Mouse (Mus musculus) right cerebral cortex, postnatal 36 days (tissue): ENCODE measurements at regions not wholly inside any gene's neighbourhood (a gene's known extent, or its start where the extent isn't known, plus 50 kb on each side); places are given as distances from the start of the nearest gene placed in this dataset.

Experiments used
- DNase-seq, 2 experiments: peaks; one replicate each; pipeline ENCODE4 v3.0.0; 2022; ENCODE audit warnings: low spot score in 2 of 2, mixed read lengths in 1 of 2

DNA sequence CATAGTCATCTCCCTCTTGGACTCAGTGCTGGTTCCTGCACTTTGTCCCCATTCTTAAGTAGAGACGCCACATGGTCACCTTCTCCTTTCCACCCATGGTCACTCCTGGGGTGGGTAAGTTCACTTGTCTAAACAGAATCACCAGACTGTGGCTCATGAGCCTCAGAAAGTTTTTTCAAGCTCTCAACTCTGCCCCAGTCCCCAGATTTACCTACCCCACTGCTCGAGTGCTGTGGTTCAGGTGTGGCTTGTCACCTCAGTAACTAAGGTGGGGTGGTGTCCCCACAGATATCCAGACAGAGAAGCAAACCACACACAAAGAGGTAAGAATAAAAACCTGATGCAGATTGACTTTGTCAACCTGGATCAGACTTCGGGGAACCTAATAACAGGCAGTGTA lies 87.6 kb downstream of the Rpl10-ps3 start:
- no peak for DNase-seq

DNA sequence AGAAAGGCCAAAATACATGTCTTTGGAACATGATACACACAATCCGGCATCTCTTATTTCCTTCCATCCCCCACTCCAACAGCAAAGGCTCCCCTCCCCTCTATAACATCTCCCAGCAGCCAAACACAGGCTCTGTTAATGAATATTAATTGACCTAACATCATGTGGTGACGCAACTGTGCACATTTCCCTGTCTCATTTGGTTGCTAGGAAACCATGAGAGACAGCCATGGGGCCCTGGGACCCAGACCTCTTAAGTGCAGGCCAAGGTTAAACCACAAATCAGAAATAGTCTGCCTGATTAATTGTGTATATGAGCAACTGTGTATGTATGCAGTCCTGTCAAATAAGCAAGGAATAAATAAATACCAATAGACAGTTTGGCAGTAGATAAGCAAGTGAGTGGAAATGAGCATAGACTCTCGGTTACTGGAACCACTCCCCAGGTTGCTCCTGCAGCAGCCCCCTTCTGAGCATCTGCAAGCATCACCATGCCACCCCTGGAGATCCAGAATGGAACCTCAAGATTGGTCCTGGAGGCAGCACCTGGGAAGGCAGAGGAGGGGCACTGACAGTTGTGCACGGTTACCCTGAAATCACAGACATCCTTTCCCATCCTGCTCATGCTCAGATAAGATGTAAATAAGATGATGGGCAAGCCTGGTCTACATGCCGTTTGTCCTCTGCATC lies 99.6 kb downstream of the Rpl10-ps3 start:
- no peak for DNase-seq

DNA sequence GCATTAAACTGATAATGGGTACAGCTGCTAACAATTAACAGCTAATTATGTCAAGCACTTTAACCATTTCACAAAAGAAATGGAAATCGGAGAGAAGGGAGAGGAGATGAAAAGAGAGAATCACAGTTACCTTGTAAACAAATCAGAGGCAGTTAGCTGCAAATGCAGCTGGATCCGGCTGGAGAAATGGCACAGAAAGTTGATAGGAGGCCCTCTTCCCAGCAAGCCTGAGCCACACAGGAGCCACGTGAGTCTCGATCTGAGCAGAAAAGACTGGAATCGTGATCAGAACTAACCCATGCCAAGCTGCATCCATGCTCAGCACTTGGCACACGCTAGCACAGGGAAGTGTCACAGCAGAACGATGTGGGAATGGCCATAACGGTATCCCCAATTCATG lies 103.8 kb downstream of the Rpl10-ps3 start:
- no peak for DNase-seq

DNA sequence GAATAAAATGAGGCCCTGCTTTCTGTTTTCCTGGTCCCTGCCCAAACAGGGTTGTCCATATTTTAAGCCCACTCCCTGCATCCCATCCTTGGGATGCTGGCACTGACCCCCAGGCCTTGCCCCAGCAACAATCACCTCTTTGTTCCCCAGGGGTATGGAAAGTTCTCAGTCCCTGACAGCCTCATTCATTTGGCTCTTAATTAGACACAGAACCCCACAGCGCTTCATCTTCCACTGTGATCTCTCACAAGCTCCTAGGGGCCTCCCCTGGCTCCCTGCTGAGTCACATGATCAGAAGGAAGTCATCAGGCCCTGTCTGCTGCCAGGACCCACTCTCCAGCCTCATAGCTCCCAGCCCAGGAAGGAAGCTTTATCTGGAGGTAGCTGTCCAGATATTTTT lies 108.9 kb downstream of the Rpl10-ps3 start:
- DNase-seq: no peak

DNA sequence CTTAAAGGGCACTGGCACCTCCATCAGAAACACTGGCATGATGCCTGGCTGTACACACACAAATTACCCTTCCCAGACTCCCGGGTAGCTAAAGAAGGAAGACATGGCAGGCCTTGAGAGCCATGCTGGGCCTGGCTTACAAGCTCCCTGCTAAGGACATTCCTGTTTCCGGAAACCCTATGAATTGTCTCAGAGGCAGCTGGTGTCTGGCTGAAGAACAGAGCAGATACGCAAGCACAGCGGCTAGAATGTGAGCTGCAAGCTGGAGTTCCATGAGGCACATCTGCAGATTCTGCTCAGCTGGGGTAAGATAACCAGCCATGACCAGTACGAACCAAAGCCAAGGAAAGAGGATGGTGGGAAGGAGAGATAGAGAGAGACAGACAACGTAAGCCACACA lies 110.1 kb downstream of the Rpl10-ps3 start:
- DNase-seq: no peak

DNA sequence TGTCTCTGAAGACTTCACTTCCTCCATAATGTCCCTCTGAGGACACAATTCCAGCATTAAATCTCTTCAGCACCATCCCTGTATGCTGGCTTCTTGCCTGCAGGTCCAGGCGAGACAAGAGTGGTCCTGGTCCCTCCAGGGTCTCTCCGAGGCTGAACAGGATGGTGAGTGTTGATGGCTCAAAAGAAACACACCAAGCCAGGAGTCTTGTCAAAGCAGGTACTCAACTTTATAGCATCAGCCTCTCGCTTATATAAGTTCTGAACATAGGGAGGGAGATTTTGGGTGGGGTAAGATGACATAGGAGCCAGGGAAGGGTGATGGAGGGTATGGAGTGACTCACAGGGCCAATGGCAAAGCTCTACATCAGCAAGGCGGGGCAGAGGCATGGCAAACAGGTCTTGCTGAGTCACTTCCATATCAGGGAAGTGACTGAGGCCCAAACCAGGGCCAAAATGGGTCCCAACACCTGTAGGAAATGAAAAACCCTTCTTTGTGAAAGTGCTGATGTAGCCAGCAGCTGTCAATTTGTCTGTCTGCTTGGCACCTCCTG lies 111.7 kb downstream of the Rpl10-ps3 start:
- no peak for DNase-seq

DNA sequence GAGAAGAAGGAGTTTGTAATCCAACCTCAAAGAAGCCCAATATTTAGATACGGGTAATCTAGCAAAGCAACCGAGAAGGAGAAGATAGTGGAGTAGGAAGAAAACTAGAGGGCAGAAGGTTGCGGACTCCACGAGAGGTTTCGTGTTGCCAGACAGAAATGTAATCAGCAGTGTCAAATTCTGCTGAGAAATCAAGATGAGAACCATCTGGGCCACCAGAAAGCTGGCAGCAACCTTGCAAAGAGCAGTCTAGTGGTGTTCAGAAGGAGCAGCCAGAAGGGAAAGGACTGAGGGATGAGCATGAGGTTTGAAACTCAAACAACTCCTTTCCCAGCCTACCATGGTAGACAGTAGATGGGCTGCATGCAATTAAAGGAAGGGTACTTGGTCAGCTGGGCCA lies 134.3 kb downstream of the Rpl10-ps3 start:
- no peak for DNase-seq

DNA sequence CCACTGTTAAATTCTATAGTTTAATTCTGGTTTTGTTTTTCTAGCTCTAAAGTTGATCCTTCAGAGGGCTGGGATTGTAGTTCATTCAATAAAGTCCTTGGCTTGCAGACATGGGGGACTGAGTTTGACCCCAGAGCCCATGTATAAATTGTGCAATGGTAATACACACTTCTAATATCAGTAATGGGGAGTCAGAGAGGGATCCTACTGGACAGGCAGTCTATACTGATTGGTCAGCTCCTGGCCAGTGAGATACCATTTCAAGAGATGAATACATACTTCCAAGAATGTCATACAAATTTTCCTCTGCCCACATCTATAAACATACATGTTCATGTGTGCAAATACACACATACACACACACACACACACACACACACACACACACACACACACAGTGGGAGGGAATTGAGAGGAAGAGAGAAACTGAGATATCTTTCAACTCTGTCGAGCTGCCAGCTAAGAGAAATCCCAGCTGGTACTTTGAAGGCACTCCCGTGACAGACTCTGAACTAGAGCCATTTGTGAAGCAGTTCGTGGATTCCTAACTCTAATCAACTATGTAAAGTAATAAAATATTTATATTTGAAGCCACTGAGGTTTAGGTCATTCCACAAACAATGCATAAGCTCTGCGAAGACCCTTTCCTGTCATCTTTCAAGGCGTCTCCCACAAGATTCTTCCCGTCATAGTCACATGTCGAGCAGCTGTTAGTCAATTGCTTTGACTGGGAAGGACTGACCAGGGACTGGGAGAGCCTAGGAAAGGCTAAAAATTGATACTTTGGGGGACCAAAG lies 145.1 kb downstream of the Rpl10-ps3 start:
- DNase-seq: no peak

DNA sequence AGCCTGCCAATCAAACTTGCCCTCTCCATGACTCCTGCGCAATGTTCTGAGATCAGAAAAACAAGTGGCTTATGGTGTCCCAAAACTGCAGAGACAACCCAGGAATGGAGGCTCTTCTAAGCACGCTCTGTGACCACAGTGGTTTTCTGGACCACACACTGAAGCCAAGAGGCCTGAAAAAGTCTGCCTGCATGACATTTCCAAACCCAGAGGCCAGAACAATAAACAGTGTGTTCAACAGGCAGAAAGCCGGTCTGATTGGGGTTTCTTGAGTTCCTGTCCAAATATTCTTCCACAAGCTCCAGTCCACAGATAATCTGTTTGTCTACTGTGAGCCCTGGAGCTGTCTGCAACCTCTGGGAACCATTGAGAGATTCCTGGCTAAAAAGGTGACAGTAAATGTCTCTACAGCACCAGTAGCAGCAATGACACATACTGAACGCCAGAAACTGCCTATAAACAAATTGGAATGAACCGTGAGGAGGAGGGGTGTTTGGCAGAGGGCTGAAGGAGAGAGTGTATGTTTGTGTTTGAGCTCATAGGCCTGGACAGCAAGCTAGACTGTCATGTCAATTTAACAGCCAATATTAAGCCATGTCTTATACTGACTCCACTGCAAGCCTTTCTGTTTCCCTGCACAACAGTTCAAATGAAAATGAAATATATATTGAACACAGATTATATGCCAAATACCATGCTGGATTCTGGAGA lies 152.2 kb downstream of the Rpl10-ps3 start:
- DNase-seq: no peak

DNA sequence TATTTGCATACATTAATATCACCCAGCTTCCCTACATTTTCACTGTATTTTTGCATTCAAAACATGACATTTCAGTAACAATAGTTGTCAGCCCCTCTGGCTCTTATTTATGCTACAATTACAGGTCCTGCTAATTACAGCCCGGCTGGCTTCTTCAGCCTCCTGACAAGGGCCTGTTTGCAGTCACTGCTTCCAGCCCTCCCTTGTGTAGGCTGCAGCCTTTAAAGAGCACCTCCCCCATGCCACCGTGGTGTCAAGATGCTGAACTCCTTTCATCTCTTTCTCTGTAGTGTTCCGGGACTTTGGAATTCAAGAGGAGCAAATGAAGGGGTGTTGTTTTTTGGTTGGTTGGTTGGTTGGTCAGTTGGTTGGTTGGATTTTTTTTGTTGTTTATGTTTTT lies 153.6 kb downstream of the Rpl10-ps3 start:
- DNase-seq: no peak

DNA sequence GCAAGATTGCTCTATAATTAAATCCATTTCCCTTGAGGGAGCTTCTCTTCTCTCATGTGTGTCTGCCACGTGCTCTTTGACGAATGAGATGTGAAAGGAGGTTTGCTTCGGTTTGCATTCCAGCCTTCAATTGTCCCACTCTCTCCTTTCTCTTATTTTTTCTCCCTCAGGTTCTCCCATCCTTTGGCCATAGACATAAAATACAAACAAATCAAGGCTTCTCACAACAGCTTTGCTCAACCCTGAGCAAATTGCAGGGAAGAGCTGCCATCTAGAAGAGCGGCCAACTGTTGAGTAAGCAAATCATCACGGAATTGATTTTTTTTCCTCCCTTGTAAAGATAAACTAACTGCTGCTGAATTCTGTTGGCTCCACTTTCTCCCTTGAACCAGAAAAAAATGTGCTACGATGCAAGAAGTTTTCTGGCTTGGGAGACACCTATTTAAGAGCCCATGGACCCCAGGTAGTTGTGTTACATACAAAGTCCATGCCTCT lies 156.1 kb downstream of the Rpl10-ps3 start:
- DNase-seq: no peak

DNA sequence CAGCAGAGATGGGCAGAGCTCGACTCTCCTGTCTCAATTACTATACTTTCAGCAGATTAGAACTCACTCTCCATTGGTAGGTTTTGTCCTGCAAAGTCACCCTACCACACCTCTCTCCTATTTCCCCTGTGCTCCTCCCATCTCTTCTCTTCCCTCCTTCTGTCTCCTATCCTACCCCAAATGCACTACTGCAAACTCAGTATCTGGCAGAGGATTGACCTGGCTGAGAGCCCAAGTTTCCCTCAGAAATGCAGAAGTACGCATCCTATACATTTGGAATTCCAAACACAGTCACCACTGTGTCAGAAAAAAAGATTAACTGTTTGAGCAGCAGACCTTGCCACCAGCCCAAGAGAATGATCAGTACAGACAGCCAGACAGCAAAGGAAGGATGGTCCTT lies 163.4 kb downstream of the Rpl10-ps3 start:
- no peak for DNase-seq

DNA sequence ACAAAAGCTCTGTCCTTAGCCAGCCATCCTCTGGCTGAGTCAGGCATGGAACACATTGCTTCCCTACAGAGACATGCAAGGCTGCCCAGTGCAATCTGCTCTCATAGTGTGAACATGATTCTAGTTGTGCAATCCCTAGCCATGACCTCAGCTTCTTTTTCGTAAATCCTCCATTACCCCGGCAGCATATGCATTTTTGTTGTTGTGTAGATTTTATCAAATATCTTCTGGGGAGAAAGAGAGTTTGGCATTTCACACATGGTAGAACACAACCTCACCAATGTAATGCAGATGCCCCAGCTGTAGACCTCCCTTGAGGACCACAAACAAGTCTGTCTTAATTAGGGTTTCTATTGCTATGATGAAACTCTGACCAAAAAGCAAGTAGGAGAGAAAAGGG lies 168.6 kb downstream of the Rpl10-ps3 start:
- DNase-seq: no peak

DNA sequence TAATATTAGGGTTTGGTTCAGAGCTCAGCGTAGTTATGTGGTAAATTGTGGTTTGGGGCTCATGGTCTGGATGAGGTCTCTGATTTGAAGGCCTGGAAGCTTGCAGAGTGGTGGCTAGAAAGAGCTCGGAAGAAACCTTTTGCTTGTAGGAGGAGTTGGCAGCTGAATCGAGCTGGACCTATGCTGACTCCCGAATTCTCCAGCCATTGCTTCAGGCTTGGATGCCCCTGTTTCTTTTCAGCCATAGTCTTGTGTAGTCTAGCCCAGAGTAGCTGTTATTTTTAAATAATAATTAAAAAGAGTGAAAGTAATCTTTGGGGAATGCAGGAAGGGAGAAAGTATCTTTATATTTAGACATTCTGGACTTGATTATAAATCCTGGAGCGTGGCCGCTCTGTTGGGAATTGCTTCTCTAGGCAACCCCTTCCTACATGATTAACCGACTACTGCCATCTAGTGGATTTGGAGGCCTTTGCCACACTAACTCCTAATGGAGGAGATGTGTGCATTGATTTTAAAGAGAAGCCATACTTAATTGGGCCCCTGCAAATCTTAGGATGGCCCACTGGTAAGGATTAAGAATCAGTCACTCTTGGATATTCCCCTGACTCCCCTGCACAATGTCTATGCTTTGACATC lies 172.8 kb downstream of the Rpl10-ps3 start:
- DNase-seq: peak; percentile 52 to 57

DNA sequence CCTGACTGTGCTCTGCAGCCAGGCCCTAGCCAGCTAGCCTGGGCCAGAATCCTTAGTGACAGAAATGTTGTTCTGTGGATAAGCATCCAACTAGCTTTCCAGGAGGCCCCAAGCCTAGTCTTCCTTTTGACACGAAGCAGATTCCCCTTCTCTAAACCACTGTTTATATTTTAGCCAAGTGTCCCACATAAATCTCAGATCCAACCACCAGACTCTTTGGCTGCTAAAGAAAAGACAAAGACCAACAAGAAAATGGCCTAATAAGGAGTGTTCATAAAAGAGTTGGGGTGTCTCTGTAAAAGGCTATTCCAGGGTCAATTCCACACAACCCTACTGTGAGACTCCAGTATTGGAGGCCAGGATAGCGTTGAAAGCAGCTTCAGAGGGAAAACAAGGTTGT lies 173.6 kb downstream of the Rpl10-ps3 start:
- DNase-seq: no peak

DNA sequence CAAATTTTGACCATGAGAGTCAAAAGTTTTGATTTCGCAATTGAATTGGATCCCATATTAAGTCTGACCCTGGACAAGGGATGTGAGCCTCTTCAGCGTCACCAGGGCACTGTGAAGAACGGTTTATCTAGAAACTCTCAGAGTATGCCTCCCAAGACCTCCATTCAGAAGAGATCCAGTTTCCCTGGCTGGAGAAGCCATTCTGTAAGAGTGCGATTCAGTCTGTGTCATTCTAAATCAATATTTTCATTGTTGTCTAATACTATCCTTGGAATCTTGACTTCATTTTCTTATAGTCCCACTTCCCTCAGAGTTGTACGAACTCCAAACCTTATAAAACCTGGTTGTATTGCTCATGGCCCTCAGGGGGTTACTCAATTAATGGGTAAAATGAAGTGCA lies 174.1 kb downstream of the Rpl10-ps3 start:
- no peak for DNase-seq

DNA sequence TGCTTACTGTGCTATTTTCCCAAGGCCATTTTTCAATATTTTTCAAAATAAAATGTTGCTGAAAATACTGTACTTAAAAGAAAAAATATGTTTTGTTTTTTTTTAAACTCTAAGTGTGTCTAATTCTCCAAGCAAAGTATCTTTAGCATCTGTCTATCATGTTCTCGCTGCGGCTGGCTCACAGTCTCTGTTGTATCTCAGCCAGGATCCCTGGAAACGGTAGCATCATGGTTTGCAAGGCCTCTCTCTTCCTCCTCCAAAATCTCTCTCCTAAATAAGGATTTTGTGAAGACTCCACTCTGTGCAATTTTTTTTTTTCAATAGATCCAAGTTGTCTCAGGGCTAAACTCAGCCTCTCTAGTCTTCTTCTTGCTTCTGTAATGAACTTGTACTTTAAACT lies 190.2 kb downstream of the Rpl10-ps3 start:
- DNase-seq: peak; percentile 12 to 17

DNA sequence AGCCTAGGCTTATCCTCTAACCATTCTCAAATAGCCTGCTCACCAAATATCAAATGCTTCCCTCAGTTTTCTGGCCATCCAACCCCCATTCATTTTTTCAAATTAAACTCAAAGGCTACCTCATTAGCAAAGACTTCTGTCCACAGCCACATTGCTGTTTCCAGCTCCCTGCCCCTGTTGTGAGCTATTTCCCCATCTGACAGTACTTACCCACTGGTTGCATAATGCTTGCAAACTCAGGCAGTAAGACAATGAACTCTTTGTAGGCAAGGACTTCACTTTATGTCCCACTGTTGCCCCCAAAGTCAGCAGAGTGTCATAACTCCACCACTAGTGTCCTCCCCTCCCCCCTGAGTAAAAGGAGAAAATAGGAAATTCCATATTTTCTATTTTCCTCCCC lies 194.7 kb downstream of the Rpl10-ps3 start:
- DNase-seq: no peak

DNA sequence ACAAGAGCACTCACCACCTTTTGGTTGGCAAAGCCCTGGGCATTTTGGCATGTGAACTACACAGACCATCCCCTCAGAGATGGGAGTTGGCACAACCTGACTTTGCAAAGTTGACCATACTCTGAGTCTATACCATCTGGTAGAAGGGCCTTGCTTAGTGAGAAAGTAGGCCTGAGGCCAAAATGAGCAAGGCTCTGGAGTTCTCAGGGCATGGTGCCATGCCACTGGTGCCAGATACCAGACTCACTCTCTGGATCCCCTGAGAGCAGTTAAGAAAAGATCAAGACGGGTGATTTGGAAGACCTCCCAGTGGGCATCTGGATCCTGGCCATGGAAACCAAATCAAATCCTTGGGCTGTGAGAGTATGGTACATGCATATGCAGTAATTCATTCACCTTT lies 202.0 kb downstream of the Rpl10-ps3 start:
- DNase-seq: no peak

DNA sequence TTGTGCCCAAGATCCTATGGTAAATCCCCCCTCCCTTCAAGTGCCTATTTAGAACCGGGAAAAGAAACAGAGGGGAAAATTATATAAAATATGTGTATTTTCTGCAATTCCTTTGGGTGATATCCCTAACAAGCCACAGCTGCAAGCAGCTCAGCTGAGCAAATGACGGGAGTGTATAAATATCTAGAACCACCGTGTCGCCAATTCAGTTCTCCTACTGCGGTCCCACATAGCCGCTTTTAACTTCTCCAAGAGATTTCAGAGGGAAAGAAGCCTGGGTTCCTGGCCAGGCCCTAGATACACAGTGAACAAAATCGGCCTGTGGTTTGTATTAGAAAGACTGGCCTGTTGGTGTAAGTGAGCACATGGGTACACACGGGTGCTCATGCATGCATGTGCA lies 202.7 kb downstream of the Rpl10-ps3 start:
- DNase-seq: no peak

DNA sequence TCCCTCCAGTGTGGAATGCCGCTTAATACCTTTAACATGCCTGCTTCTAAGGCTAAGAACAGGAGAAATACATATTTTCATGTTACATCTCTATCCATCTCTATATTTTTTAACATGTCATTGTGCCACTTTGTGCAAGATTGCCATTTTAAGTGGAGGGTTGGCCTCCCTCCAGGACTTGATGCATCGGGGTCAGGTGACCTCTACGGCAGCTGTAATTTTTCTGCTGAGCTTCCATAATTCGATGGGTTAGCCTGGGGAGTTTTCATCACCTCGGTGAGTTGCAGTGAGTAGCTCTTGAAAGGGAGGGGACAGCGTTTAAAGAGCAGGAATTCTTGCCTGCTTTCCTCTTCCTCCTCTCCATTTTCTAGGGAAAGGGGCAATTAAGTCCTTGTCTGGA lies 203.6 kb downstream of the Rpl10-ps3 start:
- DNase-seq: no peak
